Mouse (Mus musculus) layer of hippocampus, postnatal 14 days (tissue): ENCODE measurements at regions not wholly inside any gene's neighbourhood (a gene's known extent, or its start where the extent isn't known, plus 50 kb on each side); places are given as distances from the start of the nearest gene placed in this dataset.

Experiments
- DNase-seq, 2 experiments: peaks; one replicate each; pipeline ENCODE4 v3.0.0; 2021 to 2022; ENCODE audit warnings: low spot score in 2 of 2, mixed read lengths in 1 of 2

- DNase-seq, result no peak
Measured at GRCm38 (mm10) chr1:57572097-57572496, 165.2 kb upstream of the Tyw5 start.

GRCm38 (mm10) chr1:57573829-57574228 is 166.9 kb upstream of the Tyw5 start:
- no peak for DNase-seq

GRCm38 (mm10) chr1:57574530-57574929 is 167.6 kb upstream of the Tyw5 start:
- no peak for DNase-seq

GRCm38 (mm10) chr1:57576066-57576753 is 169.3 kb upstream of the Tyw5 start:
- DNase-seq, result no peak

GRCm38 (mm10) chr1:57579086-57579485 is 172.2 kb upstream of the Tyw5 start:
- no peak for DNase-seq

- DNase-seq, result no peak
Measured at GRCm38 (mm10) chr1:57593707-57594589, 180.0 kb upstream of the Spats2l start.

- DNase-seq, result no peak
Measured at GRCm38 (mm10) chr1:57594815-57595214, 179.1 kb upstream of the Spats2l start.

- no peak for DNase-seq
Measured at GRCm38 (mm10) chr1:57600951-57601350, 173.0 kb upstream of the Spats2l start.

GRCm38 (mm10) chr1:57605525-57605924 is 168.4 kb upstream of the Spats2l start:
- no peak for DNase-seq

GRCm38 (mm10) chr1:57606060-57606683 is 167.8 kb upstream of the Spats2l start:
- DNase-seq, result no peak

GRCm38 (mm10) chr1:57607026-57607425 is 166.9 kb upstream of the Spats2l start:
- DNase-seq, result no peak

- DNase-seq, result no peak
Measured at GRCm38 (mm10) chr1:57607626-57608422, 166.1 kb upstream of the Spats2l start.

- DNase-seq, result no peak
Measured at GRCm38 (mm10) chr1:57608423-57608679, 165.6 kb upstream of the Spats2l start.

GRCm38 (mm10) chr1:57609307-57609706 is 164.7 kb upstream of the Spats2l start:
- DNase-seq, result peak in 1 of 2 experiments; percentile 5

GRCm38 (mm10) chr1:57612171-57612570 is 161.8 kb upstream of the Spats2l start:
- no peak for DNase-seq

- no peak for DNase-seq
Measured at GRCm38 (mm10) chr1:57612931-57613804, 160.8 kb upstream of the Spats2l start.

- DNase-seq, result no peak
Measured at GRCm38 (mm10) chr1:57615155-57615554, 158.8 kb upstream of the Spats2l start.

- DNase-seq, result no peak
Measured at GRCm38 (mm10) chr1:57617316-57617715, 156.6 kb upstream of the Spats2l start.

- DNase-seq, result no peak
Measured at GRCm38 (mm10) chr1:57622561-57622960, 151.4 kb upstream of the Spats2l start.

- no peak for DNase-seq
Measured at GRCm38 (mm10) chr1:57633986-57634385, 140.0 kb upstream of the Spats2l start.
